Mouse (Mus musculus): ENCODE results near the gene Lamtor3. TPM values are rescaled to one million over a fixed set of nuclear protein-coding genes. Genes with fewer than 3 reads are reported as not detected.
"Not testable (repeated sequence)": the region's sequence is repeated elsewhere in the genome, so short reads cannot be mapped to it uniquely, and the experiment has no call there.

Lamtor3 gene
- polyA plus RNA-seq, 1 experiment from 2014 or later, result 108 TPM

- Histone ChIP-seq H3K4me1 (replicated peaks) (peaks cover 12% of the 10 kb centered on the region), H3K36me3 (peaks cover 19% of the 10 kb centered on the region; the same call in 1 of the 2 replicates), H3K4me3 (no peak overlapping the region), H3K4me2 (no peak overlapping the region), H3K9ac (no peak overlapping the region), H3K9me3 (replicated peaks) (no peaks in the 10 kb centered on the region), H3K27ac (no peak overlapping the region), H3K27me3 (no peaks in the 10 kb centered on the region)
- 64% methylated on average over 5 of the region's 5 CpGs for WGBS
- ATAC-seq (replicated peaks; ENCODE audit: insufficient number of reproducible peaks, insufficient read depth, low FRiP score, low read depth), result no peak
Measured at GRCm38 (mm10) chr3:137935570-137936525, 17.5 kb downstream of the Lamtor3 start.

DNA sequence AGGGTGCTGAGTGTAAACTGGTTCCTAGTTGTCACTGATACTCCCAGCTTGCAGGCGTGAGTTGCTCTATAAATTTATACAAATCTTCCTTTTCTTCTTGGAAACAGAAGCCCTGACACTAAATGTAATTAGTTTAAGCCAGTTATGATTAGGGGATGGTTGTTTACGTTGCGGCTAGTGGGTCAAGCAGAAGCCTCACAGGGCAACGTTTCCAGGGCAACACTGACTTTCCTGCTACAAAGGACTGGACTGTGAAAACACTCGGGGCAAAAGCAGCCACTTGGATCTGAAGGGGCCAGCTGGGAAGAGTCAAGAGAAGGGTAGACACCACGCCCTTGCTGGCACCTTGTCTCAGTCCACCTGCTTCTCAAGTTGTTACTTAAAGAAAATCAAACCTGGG, 18.2 kb downstream of the Lamtor3 start:
- Histone ChIP-seq H3K9ac (no peak overlapping the region), H3K9me3 (replicated peaks) (no peaks in the 10 kb centered on the region), H3K4me3 (no peak overlapping the region), H3K4me1 (replicated peaks) (peaks cover 17% of the 10 kb centered on the region), H3K27me3 (no peaks in the 10 kb centered on the region), H3K27ac (no peak overlapping the region), H3K36me3 (peaks cover 13% of the 10 kb centered on the region; the same call in 1 of the 2 replicates), H3K4me2 (no peak overlapping the region)
- no peak for ATAC-seq (replicated peaks; ENCODE audit: insufficient number of reproducible peaks, insufficient read depth, low FRiP score, low read depth)
- 53% methylated on average over 6 of the region's 6 CpGs for WGBS

DNA sequence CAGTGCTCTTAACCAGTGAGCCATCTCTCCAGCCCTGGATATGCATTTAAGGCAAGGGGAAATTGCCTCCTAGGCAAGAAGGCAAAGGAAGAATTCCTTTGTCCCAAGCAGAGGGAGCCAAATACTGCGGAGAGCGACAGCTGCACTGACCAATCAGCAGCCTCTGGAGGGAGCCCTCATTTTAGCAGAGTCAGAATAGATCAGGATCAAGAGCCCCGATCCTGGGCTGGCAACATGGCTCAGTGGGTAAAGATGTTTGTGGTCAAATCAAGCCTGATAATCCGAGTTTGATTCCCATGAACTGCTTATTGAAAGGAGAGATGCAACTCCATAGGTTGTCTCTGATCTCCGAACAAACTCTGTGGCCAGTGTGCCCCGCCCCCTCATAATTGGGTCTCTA, 20.3 kb downstream of the Lamtor3 start:
- H3K4me2 ChIP-seq, result peak overlapping the region; percentile 37
- peaks cover 6% of the 10 kb centered on the region; the same call in 1 of the 2 replicates for H3K36me3 ChIP-seq
- H3K27ac ChIP-seq, result no peak overlapping the region
- H3K9ac ChIP-seq, result no peak overlapping the region
- WGBS, result 38% methylated on average over 6 of the region's 6 CpGs
- H3K27me3 ChIP-seq, result no peaks in the 10 kb centered on the region
- H3K9me3 ChIP-seq (replicated peaks), result no peaks in the 10 kb centered on the region
- H3K4me1 ChIP-seq (replicated peaks), result peaks cover 17% of the 10 kb centered on the region
- ATAC-seq (replicated peaks; ENCODE audit: insufficient number of reproducible peaks, insufficient read depth, low FRiP score, low read depth), result peak; percentile 33
- peak overlapping the region; percentile 30; the same call in 1 of the 2 replicates for H3K4me3 ChIP-seq

- Histone ChIP-seq H3K27me3 (no peaks in the 10 kb centered on the region), H3K9ac (no peak overlapping the region), H3K36me3 (no peaks in the 10 kb centered on the region; the same call in 1 of the 2 replicates), H3K27ac (peak overlapping the region; percentile 93), H3K9me3 (replicated peaks) (no peaks in the 10 kb centered on the region), H3K4me3 (no peak overlapping the region), H3K4me1 (replicated peaks) (peaks cover 17% of the 10 kb centered on the region), H3K4me2 (peak overlapping the region; percentile 35)
- WGBS, result 21% methylated on average over 4 of the region's 4 CpGs
- peak; percentile 92 for ATAC-seq (replicated peaks; ENCODE audit: insufficient number of reproducible peaks, insufficient read depth, low FRiP score, low read depth)
Measured at GRCm38 (mm10) chr3:137940757-137941156, 22.5 kb downstream of the Lamtor3 start.

GRCm38 (mm10) chr3:137941555-137941954, 23.2 kb downstream of the Lamtor3 start:
- no peak overlapping the region for H3K4me3 ChIP-seq
- peak overlapping the region; percentile 93 for H3K27ac ChIP-seq
- H3K9me3 ChIP-seq (replicated peaks), result no peaks in the 10 kb centered on the region
- peaks cover 17% of the 10 kb centered on the region for H3K4me1 ChIP-seq (replicated peaks)
- no peak for ATAC-seq (replicated peaks; ENCODE audit: insufficient number of reproducible peaks, insufficient read depth, low FRiP score, low read depth)
- H3K36me3 ChIP-seq, result no peaks in the 10 kb centered on the region; the same call in 1 of the 2 replicates
- no peak overlapping the region for H3K4me2 ChIP-seq
- H3K27me3 ChIP-seq, result no peaks in the 10 kb centered on the region
- no peak overlapping the region for H3K9ac ChIP-seq

DNA sequence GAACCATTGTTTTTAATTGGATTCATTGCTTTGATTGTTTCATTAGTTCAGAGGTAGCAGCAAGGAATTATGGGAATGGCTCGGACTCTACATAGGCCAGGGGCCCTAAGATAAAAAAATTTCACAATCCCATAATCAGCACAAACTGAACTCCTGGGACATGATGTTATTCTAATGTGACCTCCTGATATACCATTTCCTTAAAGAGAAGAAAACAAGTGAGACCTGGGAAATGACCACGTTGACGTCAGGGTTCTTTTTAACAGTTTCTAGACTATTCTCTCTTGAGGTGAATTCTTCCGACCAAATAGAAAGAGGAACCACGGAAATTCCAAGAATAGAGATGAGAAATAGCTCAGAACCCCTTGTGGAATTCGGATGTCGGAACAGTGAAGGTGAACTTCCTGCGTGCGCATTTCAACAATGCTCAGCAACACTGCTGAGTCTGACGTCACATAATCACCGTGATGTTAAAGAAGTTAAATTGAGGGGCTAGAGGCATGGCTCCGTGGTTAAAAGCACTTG, 23.9 kb downstream of the Lamtor3 start:
- H3K9me3 ChIP-seq (replicated peaks), result no peaks in the 10 kb centered on the region
- no peak overlapping the region for H3K4me2 ChIP-seq
- ATAC-seq (replicated peaks; ENCODE audit: insufficient number of reproducible peaks, insufficient read depth, low FRiP score, low read depth), result no peak
- no peak overlapping the region for H3K9ac ChIP-seq
- H3K4me3 ChIP-seq, result no peak overlapping the region
- 74% methylated on average over 12 of the region's 12 CpGs for WGBS
- peak overlapping the region; percentile 93 for H3K27ac ChIP-seq
- no peaks in the 10 kb centered on the region; the same call in 1 of the 2 replicates for H3K36me3 ChIP-seq
- H3K27me3 ChIP-seq, result no peaks in the 10 kb centered on the region
- H3K4me1 ChIP-seq (replicated peaks), result peaks cover 17% of the 10 kb centered on the region

GRCm38 (mm10) chr3:137943737-137944154, 25.4 kb downstream of the Lamtor3 start:
- Histone ChIP-seq H3K27me3 (no peaks in the 10 kb centered on the region), H3K4me1 (replicated peaks) (peaks cover 24% of the 10 kb centered on the region), H3K27ac (no peak overlapping the region), H3K4me3 (no peak overlapping the region), H3K4me2 (no peak overlapping the region), H3K9ac (no peak overlapping the region), H3K36me3 (no peaks in the 10 kb centered on the region), H3K9me3 (replicated peaks) (no peaks in the 10 kb centered on the region)
- 81% methylated on average over 6 of the region's 6 CpGs for WGBS
- no peak for ATAC-seq (replicated peaks; ENCODE audit: insufficient number of reproducible peaks, insufficient read depth, low FRiP score, low read depth)

- Histone ChIP-seq H3K9me3 (replicated peaks) (no peaks in the 10 kb centered on the region), H3K36me3 (no peaks in the 10 kb centered on the region), H3K27ac (no peak overlapping the region), H3K4me2 (no peak overlapping the region), H3K9ac (no peak overlapping the region), H3K4me1 (replicated peaks) (peaks cover 11% of the 10 kb centered on the region), H3K4me3 (no peak overlapping the region), H3K27me3 (no peaks in the 10 kb centered on the region)
- no peak for ATAC-seq (replicated peaks; ENCODE audit: insufficient number of reproducible peaks, insufficient read depth, low FRiP score, low read depth)
- 87% methylated on average over 3 of the region's 3 CpGs for WGBS
Measured at GRCm38 (mm10) chr3:137946827-137947226, 28.5 kb downstream of the Lamtor3 start.

DNA sequence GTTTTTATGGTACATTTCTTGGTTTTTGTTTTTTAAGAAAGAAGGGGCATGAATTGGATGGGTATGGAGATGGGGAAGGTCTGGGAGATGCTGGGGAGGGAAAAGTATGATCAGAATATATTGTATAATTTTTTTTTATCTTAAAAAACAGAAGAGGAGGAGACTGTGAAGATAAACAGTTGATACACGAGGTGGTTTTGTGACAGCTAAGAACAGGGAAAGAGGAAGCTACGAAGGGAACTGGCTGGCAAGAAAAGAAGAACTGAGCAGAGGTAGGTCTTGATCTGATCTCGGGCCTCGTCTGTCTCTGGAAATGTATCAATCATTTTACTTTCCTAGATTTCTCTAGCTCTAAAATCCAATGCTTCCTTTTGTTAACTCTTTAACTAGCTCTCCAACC, 29.2 kb downstream of the Lamtor3 start:
- Histone ChIP-seq H3K27me3 (no peaks in the 10 kb centered on the region), H3K9me3 (replicated peaks) (no peaks in the 10 kb centered on the region), H3K4me1 (replicated peaks) (peaks cover 18% of the 10 kb centered on the region), H3K27ac (no peak overlapping the region), H3K36me3 (no peaks in the 10 kb centered on the region), H3K4me2 (no peak overlapping the region), H3K9ac (no peak overlapping the region), H3K4me3 (no peak overlapping the region)
- 79% methylated on average over 4 of the region's 4 CpGs for WGBS
- ATAC-seq (replicated peaks; ENCODE audit: insufficient number of reproducible peaks, insufficient read depth, low FRiP score, low read depth), result no peak

- H3K4me1 ChIP-seq (replicated peaks), result peaks cover 31% of the 10 kb centered on the region
- H3K9ac ChIP-seq, result no peak overlapping the region
- H3K4me2 ChIP-seq, result no peak overlapping the region
- no peaks in the 10 kb centered on the region for H3K36me3 ChIP-seq
- no peaks in the 10 kb centered on the region for H3K9me3 ChIP-seq (replicated peaks)
- H3K4me3 ChIP-seq, result no peak overlapping the region
- no peak for ATAC-seq (replicated peaks; ENCODE audit: insufficient number of reproducible peaks, insufficient read depth, low FRiP score, low read depth)
- H3K27ac ChIP-seq, result no peak overlapping the region
- no peaks in the 10 kb centered on the region for H3K27me3 ChIP-seq
- 75% methylated on average over 10 of the region's 10 CpGs for WGBS
Measured at GRCm38 (mm10) chr3:137950191-137950885, 32.0 kb downstream of the Lamtor3 start.

DNA sequence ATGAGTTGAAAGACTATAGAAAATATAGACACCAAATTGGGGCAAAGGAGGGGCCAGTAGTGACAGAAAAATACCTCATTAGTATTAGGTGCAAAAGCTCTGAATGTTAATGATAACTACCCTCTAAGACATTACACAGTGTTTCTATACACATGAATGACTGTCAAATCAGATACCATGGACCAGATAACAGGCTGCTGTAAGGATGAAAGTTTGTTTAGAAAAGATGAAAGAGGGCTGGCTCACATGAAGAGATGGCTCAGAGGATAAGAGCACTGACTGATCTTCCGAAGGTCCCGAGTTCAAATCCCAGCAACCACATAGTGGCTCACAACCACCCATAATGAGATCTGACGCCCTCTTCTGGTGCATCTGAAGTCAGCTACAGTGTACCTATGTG, 33.0 kb downstream of the Lamtor3 start:
- not testable (repeated sequence) for H3K27me3 ChIP-seq; H3K36me3 ChIP-seq; H3K27ac ChIP-seq; H3K9ac ChIP-seq; ATAC-seq (replicated peaks; ENCODE audit: insufficient number of reproducible peaks, insufficient read depth, low FRiP score, low read depth); H3K9me3 ChIP-seq (replicated peaks); H3K4me3 ChIP-seq; H3K4me2 ChIP-seq
- 85% methylated on average over 3 of the region's 3 CpGs for WGBS
- peaks cover 38% of the 10 kb centered on the region for H3K4me1 ChIP-seq (replicated peaks)

All from heart, embryonic 15.5 days (tissue).